Mouse (Mus musculus) megakaryocyte-erythroid progenitor cell, adult 5 weeks (primary cell): ENCODE data around the gene Mob1b. TPM values are rescaled to one million over a fixed set of nuclear protein-coding genes. Genes with fewer than 3 reads are reported as not detected.

Experiments
- polyA plus RNA-seq: library from polyadenylated mRNA; stranded (reverse); fragments of >175 nt; gene quantifications from 2 replicates; pipeline ENCODE4 v1.2.3, GENCODE M21; 2012

Gene Mob1b
- polyA plus RNA-seq, result 13.3 and 14.7 TPM in 2 replicates

DNA sequence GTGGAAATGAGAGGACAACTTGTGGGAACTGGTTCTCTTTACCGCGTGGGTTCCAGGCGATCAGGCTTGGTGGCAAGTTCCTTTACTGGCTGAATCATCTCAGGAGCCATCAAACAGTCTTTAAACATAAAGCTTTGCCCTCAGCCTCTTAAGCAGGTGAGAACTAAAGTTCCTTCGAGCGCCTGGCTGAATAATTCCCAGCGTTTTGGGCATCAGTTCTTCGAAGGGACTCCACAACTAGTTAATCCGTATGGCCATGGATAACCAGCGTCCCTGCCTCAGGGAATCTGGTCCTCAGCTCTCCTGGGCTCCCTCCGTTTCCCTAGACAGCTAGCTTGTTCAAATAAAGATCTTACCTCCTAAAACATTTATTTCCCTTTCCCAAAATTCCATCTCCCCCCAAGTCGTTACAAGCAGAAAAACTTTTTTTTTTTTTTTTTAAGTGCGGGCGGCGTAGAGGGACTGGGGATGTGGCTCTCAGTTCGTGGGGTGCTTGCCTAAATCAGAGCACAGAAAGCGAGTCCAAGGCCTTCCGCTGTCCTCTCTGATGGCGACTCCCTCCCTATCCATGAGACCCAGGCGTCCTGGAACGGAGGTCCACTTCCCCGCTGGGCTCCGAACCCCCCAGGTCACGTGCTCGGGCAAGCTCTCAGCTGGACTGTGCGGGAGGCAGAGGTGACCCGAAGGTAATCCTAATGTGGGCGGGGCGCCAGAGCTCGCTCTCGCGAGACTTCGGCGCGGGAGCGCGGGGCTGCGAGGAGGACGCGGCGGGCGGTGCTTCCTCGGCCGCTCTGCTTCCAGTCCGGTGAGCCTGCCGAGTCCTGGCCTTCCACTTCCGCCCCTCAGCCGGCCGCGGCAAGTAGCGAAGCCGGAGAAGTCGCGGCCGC is at the start of gene Mob1b:
Gene Mob1b (plus strand): TSS at position 740 of the 887 bp plus-strand sequence.

GRCm38 (mm10) chr5:88675443-88676387 is 44.9 kb upstream of the Mob1b start, which contains the start of gene Grsf1:
Gene Grsf1, minus strand, starts transcription at chr5:88676171.

GRCm38 (mm10) chr5:88764987-88765481 is 44.4 kb downstream of the Mob1b start, which contains the start of gene Dck:
Gene Dck, plus strand, starts transcription at chr5:88764996.

Other genes starting within 250 kb of the Mob1b start
- gene Enam, start 232.9 kb upstream of the Mob1b start, polyA plus RNA-seq, result not detected in 2 replicates
- 0.04 and 0.11 TPM in 2 replicates for gene Jchain, start 193.0 kb upstream of the Mob1b start, polyA plus RNA-seq
- gene Utp3, start 166.4 kb upstream of the Mob1b start, polyA plus RNA-seq, result 67.1 and 82.5 TPM in 2 replicates
- gene Rufy3, start 155.8 kb upstream of the Mob1b start, polyA plus RNA-seq, result 3.3 and 3.8 TPM in 2 replicates
- 36.6 and 40.7 TPM in 2 replicates for gene Grsf1, start 44.7 kb upstream of the Mob1b start, polyA plus RNA-seq
- 6.6 and 8.1 TPM in 2 replicates for gene Dck, start 44.1 kb downstream of the Mob1b start, polyA plus RNA-seq
- 0.09 and 0.14 TPM in 2 replicates for gene Slc4a4, start 166.0 kb downstream of the Mob1b start, polyA plus RNA-seq